Mouse (Mus musculus): ENCODE measurements around the gene Zfp644.

DNA sequence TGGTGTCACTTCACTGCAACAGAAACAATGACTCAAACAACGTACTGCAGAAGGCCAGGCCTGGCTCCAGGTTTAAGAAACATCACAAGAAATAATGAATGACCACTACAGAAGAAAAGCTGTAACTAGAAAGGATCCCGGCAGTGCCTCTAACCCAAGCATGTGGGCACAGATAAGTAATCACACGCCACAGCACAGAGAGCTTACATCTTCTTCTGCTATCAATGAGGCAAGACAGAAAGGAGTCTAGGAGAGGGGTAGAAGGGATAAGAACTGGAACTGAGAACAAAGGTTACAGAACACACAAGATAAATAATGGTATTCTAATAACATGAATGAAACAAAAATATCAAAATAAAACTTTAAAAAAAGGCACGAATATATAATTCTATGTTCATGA is 32.2 kb downstream of the Zfp644 start:
- no peak for TF ChIP-seq GATA1 (IDR thresholded peaks at IDR 0.05; ENCODE audit: borderline replicate concordance, low read length)
- TF ChIP-seq FLI1 (IDR thresholded peaks at IDR 0.05; ENCODE audit: low read length): no peak
